Mouse (Mus musculus) cerebellum, postnatal 10 days (tissue): ENCODE measurements around the gene Capn11.

ENCODE experiments used
- DNase-seq, 2 experiments: peaks; one replicate each; pipeline ENCODE4 v3.0.0; 2021; ENCODE audit warnings: mixed read lengths in 2 of 2

Gene Capn11

GRCm38 (mm10) chr17:45580958-45581477, 78.1 kb downstream of the Capn11 start:
- DNase-seq: peak; percentile 57 to 60
